Mouse (Mus musculus): ENCODE measurements around the gene Nrd1. TPM values are rescaled to one million over a fixed set of nuclear protein-coding genes. Genes with fewer than 3 reads are reported as not detected.

Nrd1 gene
- polyA plus RNA-seq, 1 experiment = 66.7 TPM

GRCm38 (mm10) chr4:109102574-109102973, 102.1 kb downstream of the Nrd1 start:
- H3K27ac ChIP-seq (replicated peaks; ENCODE audit: low read depth, low read length) = no peak overlapping the region
- no peak overlapping the region for H3K4me3 ChIP-seq (ENCODE audit: insufficient read depth, low read depth, low read length)

GRCm38 (mm10) chr4:109103145-109103883, 102.9 kb downstream of the Nrd1 start:
- H3K4me3 ChIP-seq (ENCODE audit: insufficient read depth, low read depth, low read length) = no peak overlapping the region
- peaks cover 12% of the 10 kb centered on the region for H3K4me1 ChIP-seq (ENCODE audit: control insufficient read depth, insufficient read depth, insufficient read length, low read length)
- no peak overlapping the region for H3K27ac ChIP-seq (replicated peaks; ENCODE audit: low read depth, low read length)

More at GRCm38 (mm10) chr4:109102574-109102973, 102.1 kb downstream of the Nrd1 start:
- peaks cover 12% of the 10 kb centered on the region for H3K4me1 ChIP-seq (ENCODE audit: control insufficient read depth, insufficient read depth, insufficient read length, low read length)

- Histone ChIP-seq H3K4me1 (ENCODE audit: control insufficient read depth, insufficient read depth, insufficient read length, low read length) (peaks cover 15% of the 10 kb centered on the region), H3K27ac (replicated peaks; ENCODE audit: low read depth, low read length) (no peak overlapping the region)
Observed at GRCm38 (mm10) chr4:109105254-109105653, 104.8 kb downstream of the Nrd1 start.

GRCm38 (mm10) chr4:109106034-109106433, 105.6 kb downstream of the Nrd1 start:
- H3K4me3 ChIP-seq (ENCODE audit: insufficient read depth, low read depth, low read length) = no peak overlapping the region
- peak overlapping the region; percentile 88; the same call in 1 of the 2 replicates for H3K27ac ChIP-seq (replicated peaks; ENCODE audit: low read depth, low read length)
- peaks cover 15% of the 10 kb centered on the region for H3K4me1 ChIP-seq (ENCODE audit: control insufficient read depth, insufficient read depth, insufficient read length, low read length)

More at GRCm38 (mm10) chr4:109105254-109105653, 104.8 kb downstream of the Nrd1 start:
- H3K4me3 ChIP-seq (ENCODE audit: insufficient read depth, low read depth, low read length) = no peak overlapping the region

- no peak overlapping the region for H3K4me3 ChIP-seq (ENCODE audit: insufficient read depth, low read depth, low read length)
- peak overlapping the region; percentile 100 for H3K27ac ChIP-seq (replicated peaks; ENCODE audit: low read depth, low read length)
Observed at GRCm38 (mm10) chr4:109106594-109106993, 106.1 kb downstream of the Nrd1 start.

GRCm38 (mm10) chr4:109109012-109109411, 108.6 kb downstream of the Nrd1 start:
- Histone ChIP-seq H3K4me1 (ENCODE audit: control insufficient read depth, insufficient read depth, insufficient read length, low read length) (peaks cover 29% of the 10 kb centered on the region), H3K27ac (replicated peaks; ENCODE audit: low read depth, low read length) (peak overlapping the region; percentile 63; the same call in 1 of the 2 replicates), H3K4me3 (ENCODE audit: insufficient read depth, low read depth, low read length) (no peak overlapping the region)

More at GRCm38 (mm10) chr4:109106594-109106993, 106.1 kb downstream of the Nrd1 start:
- H3K4me1 ChIP-seq (ENCODE audit: control insufficient read depth, insufficient read depth, insufficient read length, low read length) = peaks cover 18% of the 10 kb centered on the region

GRCm38 (mm10) chr4:109109686-109110085, 109.2 kb downstream of the Nrd1 start:
- H3K4me1 ChIP-seq (ENCODE audit: control insufficient read depth, insufficient read depth, insufficient read length, low read length) = peaks cover 34% of the 10 kb centered on the region
- H3K27ac ChIP-seq (replicated peaks; ENCODE audit: low read depth, low read length) = no peak overlapping the region
- H3K4me3 ChIP-seq (ENCODE audit: insufficient read depth, low read depth, low read length) = no peak overlapping the region

GRCm38 (mm10) chr4:109110978-109111377, 110.5 kb downstream of the Nrd1 start:
- H3K27ac ChIP-seq (replicated peaks; ENCODE audit: low read depth, low read length) = no peak overlapping the region

More at GRCm38 (mm10) chr4:109110978-109111377, 110.5 kb downstream of the Nrd1 start:
- H3K4me3 ChIP-seq (ENCODE audit: insufficient read depth, low read depth, low read length) = no peak overlapping the region
- H3K4me1 ChIP-seq (ENCODE audit: control insufficient read depth, insufficient read depth, insufficient read length, low read length) = peaks cover 39% of the 10 kb centered on the region

Other genes with a start within 250 kb of the Nrd1 start
- 10.3 and 12.4 TPM in 2 replicates for gene Zfyve9, start 219.9 kb upstream of the Nrd1 start, polyA plus RNA-seq (2012; ENCODE audit: insufficient read depth, insufficient read length, missing spikeins)
- 142 and 218 TPM in 2 replicates for gene Btf3l4, start 167.0 kb upstream of the Nrd1 start, polyA plus RNA-seq (2012; ENCODE audit: insufficient read depth, insufficient read length, missing spikeins)
- 55.8 and 58.7 TPM in 2 replicates for gene Txndc12, start 166.1 kb upstream of the Nrd1 start, polyA plus RNA-seq (2012; ENCODE audit: insufficient read depth, insufficient read length, missing spikeins)
- 15.4 and 16.7 TPM in 2 replicates for gene Kti12, start 152.9 kb upstream of the Nrd1 start, polyA plus RNA-seq (2012; ENCODE audit: insufficient read depth, insufficient read length, missing spikeins)
- gene A730015C16Rik, start 152.0 kb upstream of the Nrd1 start, polyA plus RNA-seq (2012; ENCODE audit: insufficient read depth, insufficient read length, missing spikeins) = not detected in 2 replicates
- gene Rab3b, start 121.6 kb upstream of the Nrd1 start, polyA plus RNA-seq (2012; ENCODE audit: insufficient read depth, insufficient read length, missing spikeins) = not detected in 2 replicates
- 110 and 120 TPM in 2 replicates for gene Osbpl9, start 201.6 kb downstream of the Nrd1 start, polyA plus RNA-seq (2012; ENCODE audit: insufficient read depth, insufficient read length, missing spikeins)
- gene Calr4, start 233.8 kb downstream of the Nrd1 start, polyA plus RNA-seq (2012; ENCODE audit: insufficient read depth, insufficient read length, missing spikeins) = 0.96 TPM in 1 of 2 replicates, not detected in the other

All from brown adipose tissue, adult 24 weeks (tissue).